Mouse (Mus musculus) MEL (cell line): ENCODE results near the gene Spock3. TPM values are rescaled to one million over a fixed set of nuclear protein-coding genes. Genes with fewer than 3 reads are reported as not detected.

Experiments
- DNase-seq: peaks from one replicate; pipeline ENCODE4 v3.0.0; 2011; ENCODE audit warnings: low read depth, low spot score
- H3K27ac ChIP-seq: 2 replicates; pipeline ENCODE4 v1.5.1; 2012; ENCODE audit warnings: low read depth, mild to moderate bottlenecking, control low read depth, low read length, moderate library complexity; ENCODE audit not compliant: control insufficient read depth
- H3K27me3 ChIP-seq, 2 experiments: fragments of 150-350 bp in 1 of 2; sonication (generic) in 1 of 2; 2 replicates each; pipeline ENCODE4 v1.6.1; 2012; ENCODE audit warnings: low read length in 2 of 2, mild to moderate bottlenecking in 2 of 2, improper control_type of control experiment in 1 of 2, moderate library complexity in 1 of 2; ENCODE audit not compliant: insufficient read depth in 2 of 2, control insufficient read depth in 1 of 2
- H3K36me3 ChIP-seq, 2 experiments: 2 replicates each; pipeline ENCODE4 v1.6.1; 2012 to 2014; ENCODE audit warnings: low read length in 2 of 2, improper control_type of control experiment in 1 of 2, inconsistent platforms in 1 of 2, mild to moderate bottlenecking in 1 of 2; ENCODE audit not compliant: insufficient read depth in 2 of 2, control insufficient read depth in 1 of 2
- H3K4me1 ChIP-seq, 2 experiments: fragments of 150-350 bp in 1 of 2; sonication (generic) in 1 of 2; 2 replicates each; pipeline ENCODE4 v1.6.1; 2012; ENCODE audit warnings: low read length in 2 of 2, improper control_type of control experiment in 1 of 2, mild to moderate bottlenecking in 1 of 2; ENCODE audit not compliant: insufficient read depth in 2 of 2, control insufficient read depth in 1 of 2
- H3K4me3 ChIP-seq, 2 experiments: fragments of 150-350 bp in 1 of 2; sonication (generic) in 1 of 2; 2 replicates each; pipeline ENCODE4 v1.5.1; 2012; ENCODE audit warnings: low read depth in 2 of 2, low read length in 2 of 2, mild to moderate bottlenecking in 2 of 2, moderate library complexity in 2 of 2, control low read depth in 1 of 2, improper control_type of control experiment in 1 of 2; ENCODE audit not compliant: control insufficient read depth in 1 of 2, insufficient read depth in 1 of 2
- H3K79me2 ChIP-seq: 2 replicates; pipeline ENCODE4 v1.6.1; 2012; ENCODE audit warnings: mild to moderate bottlenecking, low read length, moderate library complexity; ENCODE audit not compliant: control insufficient read depth, poor library complexity, insufficient read depth
- H3K9ac ChIP-seq: 2 replicates; pipeline ENCODE4 v1.6.1; 2012; ENCODE audit warnings: low read depth, mild to moderate bottlenecking, control low read depth, low read length, moderate library complexity; ENCODE audit not compliant: control insufficient read depth, poor library complexity, severe bottlenecking
- H3K9me3 ChIP-seq: fragments of 150-350 bp; sonication (generic); replicated peaks from 2 replicates; pipeline ENCODE4 v1.6.1; 2012; ENCODE audit warnings: mild to moderate bottlenecking, low read length, improper control_type of control experiment, moderate library complexity; ENCODE audit not compliant: insufficient read depth
- ELF1 ChIP-seq: IDR thresholded peaks from 2 replicates; pipeline ENCODE4 v1.6.1; 2014; ENCODE audit warnings: low read depth, mild to moderate bottlenecking, inconsistent platforms, low read length, improper control_type of control experiment, moderate library complexity
- EP300 ChIP-seq, 2 experiments: IDR thresholded peaks; 2 replicates each; pipeline ENCODE4 v1.6.1; 2011; ENCODE audit warnings: improper control_type of control experiment in 2 of 2, low read length in 2 of 2, low read depth in 1 of 2, mild to moderate bottlenecking in 1 of 2
- GABPA ChIP-seq: IDR thresholded peaks from 2 replicates; pipeline ENCODE4 v1.6.1; 2012; ENCODE audit warnings: low read depth, mild to moderate bottlenecking, inconsistent platforms, low read length, improper control_type of control experiment, moderate library complexity
- GATA1 ChIP-seq: IDR thresholded peaks from 2 replicates; pipeline ENCODE4 v1.6.1; 2011; ENCODE audit warnings: low read depth, low read length, improper control_type of control experiment
- JUND ChIP-seq: IDR thresholded peaks from 2 replicates; pipeline ENCODE4 v1.6.1; 2011; ENCODE audit warnings: low read depth, mild to moderate bottlenecking, improper control_type of control experiment, low read length
- MAX ChIP-seq: IDR thresholded peaks from 2 replicates; pipeline ENCODE4 v1.6.1; 2011; ENCODE audit warnings: low read length, improper control_type of control experiment
- MEF2A ChIP-seq: IDR thresholded peaks from 2 replicates; pipeline ENCODE4 v1.6.1; 2014; ENCODE audit warnings: low read depth, mild to moderate bottlenecking, inconsistent platforms, low read length, improper control_type of control experiment; ENCODE audit not compliant: poor library complexity, insufficient replicate concordance, severe bottlenecking; ENCODE audit errors: extremely low read depth
- MXI1 ChIP-seq: IDR thresholded peaks from 2 replicates; pipeline ENCODE4 v1.6.1; 2011; ENCODE audit warnings: mild to moderate bottlenecking, low read depth, low read length, improper control_type of control experiment
- MYB ChIP-seq: IDR thresholded peaks from 2 replicates; pipeline ENCODE4 v1.6.1; 2011; ENCODE audit warnings: mild to moderate bottlenecking, low read depth, low read length, improper control_type of control experiment
- NRF1 ChIP-seq: IDR thresholded peaks from 2 replicates; pipeline ENCODE4 v1.6.1; 2014; ENCODE audit warnings: low read depth, mild to moderate bottlenecking, inconsistent platforms, low read length, improper control_type of control experiment, moderate library complexity; ENCODE audit not compliant: poor library complexity, insufficient read depth, severe bottlenecking
- POLR2AphosphoS5 ChIP-seq: IDR thresholded peaks from 2 replicates; pipeline ENCODE4 v1.6.1; 2012; ENCODE audit warnings: low read depth, borderline replicate concordance, mild to moderate bottlenecking, inconsistent platforms, low read length, moderate library complexity, mixed read lengths
- TBP ChIP-seq: IDR thresholded peaks from 2 replicates; pipeline ENCODE4 v1.8.0; 2011; ENCODE audit warnings: low read depth, low read length, improper control_type of control experiment
- UBTF ChIP-seq: IDR thresholded peaks from 2 replicates; pipeline ENCODE4 v1.6.1; 2012; ENCODE audit warnings: low read depth, mild to moderate bottlenecking, inconsistent platforms, low read length, improper control_type of control experiment, moderate library complexity, borderline replicate concordance; ENCODE audit not compliant: insufficient read depth
- USF1 ChIP-seq: IDR thresholded peaks from 2 replicates; pipeline ENCODE4 v1.6.1; 2014; ENCODE audit warnings: low read depth, mild to moderate bottlenecking, inconsistent platforms, low read length, improper control_type of control experiment, moderate library complexity
- ZC3H11A ChIP-seq: IDR thresholded peaks from 2 replicates; pipeline ENCODE4 v1.6.1; 2012; ENCODE audit warnings: low read depth, mild to moderate bottlenecking, inconsistent platforms, low read length, improper control_type of control experiment
- ZNF384 ChIP-seq: IDR thresholded peaks from 2 replicates; pipeline ENCODE4 v1.6.1; 2012; ENCODE audit warnings: low read depth, mild to moderate bottlenecking, inconsistent platforms, low read length, improper control_type of control experiment
- polyA plus RNA-seq, 2 experiments: library from polyadenylated mRNA; stranded (reverse) in 1 of 2; unstranded in 1 of 2; fragments of >175 nt in 1 of 2; fragments of >200 nt in 1 of 2; gene quantifications; 2 replicates each; pipeline versions ENCODE4 v1.2.1 to v1.2.4; 2012; ENCODE audit warnings: low replicate concordance in 2 of 2, low read depth in 1 of 2; ENCODE audit not compliant: insufficient read length in 2 of 2, insufficient read depth in 1 of 2, missing spikeins in 1 of 2
- total RNA-seq: library from RNA; depleted of rRNA; stranded (reverse); fragments of 300-350 nt; gene quantifications from 2 replicates; pipeline ENCODE4 v1.2.3, GENCODE M21; 2012; rRNA removed

Gene Spock3
- total RNA-seq (not detected in 2 replicates), polyA plus RNA-seq (not detected)

- Histone ChIP-seq H3K27me3 (no peaks in the 10 kb centered on the region), H3K36me3 (no peaks in the 10 kb centered on the region), H3K27ac (no peak within 1 kb of the TSS), H3K79me2 (no peaks in the 10 kb centered on the region), H3K9me3 (no peaks in the 10 kb centered on the region), H3K4me3 (no peak within 1 kb of the TSS), H3K9ac (no peak within 1 kb of the TSS), H3K4me1 (no peaks in the 10 kb centered on the region)
- TF ChIP-seq GATA1 (no peak), MEF2A (no peak), ELF1 (no peak), EP300 (IDR thresholded peaks at IDR 0.05; ENCODE audit: low read depth in 1 of 2, low read length in 2 of 2) (no peak), USF1 (no peak), MAX (no peak), ZNF384 (no peak), MXI1 (no peak), MYB (no peak), NRF1 (no peak), JUND (no peak), GABPA (no peak), ZC3H11A (no peak), UBTF (no peak), TBP (no peak)
- no peak for DNase-seq
These were observed at the start of gene Spock3 for GRCm38 (mm10) chr8:62950709-62951108. Gene Spock3, plus strand, starts transcription at chr8:62951009.

GRCm38 (mm10) chr8:62951173-62952134, 645 bp downstream of the Spock3 start:
- TF ChIP-seq ELF1 (no peak), POLR2AphosphoS5 (no peak)
- Histone ChIP-seq H3K9ac (no peak overlapping the region), H3K27me3 (no peaks in the 10 kb centered on the region), H3K4me3 (no peak overlapping the region), H3K79me2 (no peaks in the 10 kb centered on the region), H3K4me1 (no peaks in the 10 kb centered on the region), H3K9me3 (no peaks in the 10 kb centered on the region), H3K36me3 (no peaks in the 10 kb centered on the region), H3K27ac (no peak overlapping the region)
- DNase-seq = no peak
